Mouse (Mus musculus) intestine, postnatal 0 days (tissue): Measurements from ENCODE around the gene Utp18. TPM values are rescaled to one million over a fixed set of nuclear protein-coding genes. Genes with fewer than 3 reads are reported as not detected.

Experiments
- ATAC-seq: fragments of 200-750 bp; cut with Nextera tagmentation; 2 replicates; pipeline ENCODE4 v1.8.0; 2017; ENCODE audit warnings: mild to moderate bottlenecking, moderate TSS enrichment, moderate library complexity
- H3K27ac ChIP-seq: fragments of 300-500 bp; sonication (generic); 2 replicates; pipeline ENCODE4 v1.5.1; 2014; ENCODE audit warnings: mild to moderate bottlenecking, low read depth, low read length, moderate library complexity
- H3K27me3 ChIP-seq: fragments of 300-500 bp; sonication (generic); replicated peaks from 2 replicates; pipeline ENCODE4 v1.6.1; 2014; ENCODE audit warnings: low read length, mixed read lengths; ENCODE audit not compliant: control insufficient read depth, insufficient read depth
- H3K36me3 ChIP-seq: fragments of 300-500 bp; sonication (generic); 2 replicates; pipeline ENCODE4 v1.6.1; 2014; ENCODE audit warnings: mild to moderate bottlenecking, moderate library complexity; ENCODE audit not compliant: control insufficient read depth, insufficient read depth
- H3K4me1 ChIP-seq: fragments of 300-500 bp; sonication (generic); replicated peaks from 2 replicates; pipeline ENCODE4 v1.6.1; 2014; ENCODE audit warnings: antibody characterized with exemption, low read length, mixed read lengths; ENCODE audit not compliant: control insufficient read depth, insufficient read depth
- H3K4me2 ChIP-seq: fragments of 300-500 bp; sonication (generic); replicated peaks from 2 replicates; pipeline ENCODE4 v1.6.1; 2014; ENCODE audit warnings: low read depth, mild to moderate bottlenecking, moderate library complexity
- H3K4me3 ChIP-seq: fragments of 300-500 bp; sonication (generic); 2 replicates; pipeline ENCODE4 v1.5.1; 2014; ENCODE audit warnings: low read depth, low read length
- H3K9ac ChIP-seq: fragments of 300-500 bp; sonication (generic); 2 replicates; pipeline ENCODE4 v1.6.1; 2014; ENCODE audit warnings: mild to moderate bottlenecking, low read depth, low read length
- H3K9me3 ChIP-seq: fragments of 300-500 bp; sonication (generic); 2 replicates; pipeline ENCODE4 v1.6.1; 2016; ENCODE audit warnings: mixed run types; ENCODE audit not compliant: control insufficient read depth
- CTCF ChIP-seq: sonication (generic); IDR thresholded peaks from 2 replicates; pipeline ENCODE4 v1.5.1; 2016; ENCODE audit warnings: low read depth, mild to moderate bottlenecking, control low read depth, antibody characterized with exemption, moderate library complexity
- WGBS: fragments of 180-500 bp; shearing (Covaris S2); extraction: QIAGEN DNeasy Blood & Tissue Kit; methylation state at CpG from one replicate; pipeline ENCODE4 v1.1.7; 2014; 5-methylcytosine and 5-hydroxymethylcytosine counted together
- polyA plus RNA-seq: library from polyadenylated mRNA; unstranded; fragments of >200 nt; fragmentation: Nextera tagmentation; extraction: Ambion mirVana; gene quantifications from 2 replicates; pipeline ENCODE4 v1.2.1, GENCODE M21; 2015

Utp18 gene
- polyA plus RNA-seq, 1 experiment from 2014 or later: 16.6 TPM

- WGBS: 44% methylated on average over 15 of the region's 15 CpGs
Measured at GRCm38 (mm10) chr11:93817966-93818738, 67.4 kb downstream of the Utp18 start.

GRCm38 (mm10) chr11:93812955-93813354 is 72.6 kb downstream of the Utp18 start:
- H3K4me3 ChIP-seq: no peak overlapping the region
- no peak overlapping the region for H3K27ac ChIP-seq
- 83% methylated on average over 4 of the region's 4 CpGs for WGBS
- no peaks in the 10 kb centered on the region for H3K27me3 ChIP-seq
- no peak for ATAC-seq
- H3K4me1 ChIP-seq: no peaks in the 10 kb centered on the region
- H3K9ac ChIP-seq: no peak overlapping the region
- no peaks in the 10 kb centered on the region for H3K36me3 ChIP-seq
- TF ChIP-seq CTCF: no peak
- H3K9me3 ChIP-seq: no peaks in the 10 kb centered on the region
- no peak overlapping the region for H3K4me2 ChIP-seq

More at GRCm38 (mm10) chr11:93817966-93818738, 67.4 kb downstream of the Utp18 start:
- Histone ChIP-seq H3K9ac (no peak overlapping the region), H3K27me3 (0 out of 2 replicates have a peak, but pooled peaks cover 3% of the 10 kb centered on the region), H3K36me3 (no peaks in the 10 kb centered on the region), H3K4me1 (no peaks in the 10 kb centered on the region), H3K4me3 (no peak overlapping the region), H3K4me2 (no peak overlapping the region), H3K27ac (no peak overlapping the region), H3K9me3 (no peaks in the 10 kb centered on the region)
- TF ChIP-seq CTCF: no peak
- ATAC-seq: no peak

DNA sequence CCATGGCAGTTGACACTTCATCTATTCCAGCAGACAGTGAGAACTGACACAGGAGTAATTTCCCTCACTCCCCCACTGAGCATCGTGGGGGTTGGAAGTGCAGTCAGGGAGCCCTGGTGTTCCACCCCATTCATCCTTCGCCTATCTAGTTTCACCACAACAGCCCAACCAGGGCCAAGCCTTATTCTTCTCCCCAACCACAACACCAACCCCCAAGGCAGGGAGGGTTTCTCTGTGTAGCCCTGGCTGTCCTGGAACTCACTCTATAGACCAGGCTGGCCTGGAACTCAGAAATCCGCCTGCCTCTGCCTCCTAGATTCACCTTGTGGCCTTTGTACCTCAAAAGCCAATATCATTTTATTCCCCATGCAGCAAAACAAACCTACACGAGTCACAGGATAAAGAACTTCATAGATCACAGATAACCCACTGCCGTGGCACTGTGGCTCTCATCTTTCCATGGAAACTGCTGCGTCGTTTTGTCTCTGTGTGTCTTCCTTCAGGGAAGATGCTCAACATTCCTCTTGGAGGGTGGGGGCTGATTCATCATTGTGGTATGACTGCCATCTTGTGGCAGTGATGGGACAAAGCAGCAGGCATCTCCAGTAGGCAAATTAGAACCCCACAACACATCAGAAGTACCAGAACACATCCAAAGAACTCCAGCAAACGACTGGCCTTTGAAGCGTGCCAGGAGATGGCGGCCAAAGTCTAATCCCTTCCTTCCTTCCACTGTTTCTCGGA is 73.3 kb downstream of the Utp18 start:
- Histone ChIP-seq H3K4me3 (no peak overlapping the region), H3K9me3 (no peaks in the 10 kb centered on the region), H3K27ac (no peak overlapping the region), H3K36me3 (no peaks in the 10 kb centered on the region), H3K9ac (no peak overlapping the region), H3K4me1 (no peaks in the 10 kb centered on the region), H3K4me2 (no peak overlapping the region), H3K27me3 (no peaks in the 10 kb centered on the region)
- TF ChIP-seq CTCF: peak; percentile 86
- WGBS: 34% methylated on average over 11 of the region's 11 CpGs
- ATAC-seq: no peak

Other genes with a start within 250 kb of the Utp18 start
- gene Mbtd1, start 86 bp upstream of the Utp18 start, polyA plus RNA-seq: 9.4 and 10.5 TPM in 2 replicates
- gene Nme2, start 70.5 kb upstream of the Utp18 start, polyA plus RNA-seq: 370 and 400 TPM in 2 replicates
- gene Gm20390, start 82.5 kb upstream of the Utp18 start, polyA plus RNA-seq: 228 and 239 TPM in 2 replicates
- gene Nme1, start 82.8 kb upstream of the Utp18 start, polyA plus RNA-seq: 132 and 146 TPM in 2 replicates
- gene Spag9, start 110.3 kb upstream of the Utp18 start, polyA plus RNA-seq: 64.1 and 72.3 TPM in 2 replicates